Mouse (Mus musculus) testis, adult 2 months (tissue): Measurements from ENCODE around the gene Zfp950.

ENCODE experiments used
- CTCF ChIP-seq: fragments of 200-500 bp; IDR thresholded peaks from 2 replicates; pipeline ENCODE4 v1.5.1; 2012; ENCODE audit warnings: low read depth, mild to moderate bottlenecking, inconsistent platforms, low read length, moderate library complexity; ENCODE audit not compliant: control insufficient read depth, insufficient read depth, insufficient replicate concordance
- POLR2A ChIP-seq: fragments of 200-500 bp; IDR thresholded peaks from 2 replicates; pipeline ENCODE4 v1.6.1; 2012; ENCODE audit warnings: low read depth, mild to moderate bottlenecking, inconsistent platforms, low read length, moderate library complexity; ENCODE audit not compliant: control insufficient read depth

GRCm38 (mm10) chr19:61089001-61089400 lies 51.6 kb downstream of the Zfp950 start:
- TF ChIP-seq CTCF (no peak), POLR2A (no peak)
